Mouse (Mus musculus): Measurements from ENCODE around the gene Olfr495. TPM values are rescaled to one million over a fixed set of nuclear protein-coding genes. Genes with fewer than 3 reads are reported as not detected.

The Olfr495 gene
- total RNA-seq (2012; rRNA removed) (not detected in 2 replicates), total RNA-seq (2014; rRNA removed) (not detected in 2 replicates), polyA plus RNA-seq (2012; ENCODE audit: insufficient read length, low read depth) (not detected in 2 replicates)

DNA sequence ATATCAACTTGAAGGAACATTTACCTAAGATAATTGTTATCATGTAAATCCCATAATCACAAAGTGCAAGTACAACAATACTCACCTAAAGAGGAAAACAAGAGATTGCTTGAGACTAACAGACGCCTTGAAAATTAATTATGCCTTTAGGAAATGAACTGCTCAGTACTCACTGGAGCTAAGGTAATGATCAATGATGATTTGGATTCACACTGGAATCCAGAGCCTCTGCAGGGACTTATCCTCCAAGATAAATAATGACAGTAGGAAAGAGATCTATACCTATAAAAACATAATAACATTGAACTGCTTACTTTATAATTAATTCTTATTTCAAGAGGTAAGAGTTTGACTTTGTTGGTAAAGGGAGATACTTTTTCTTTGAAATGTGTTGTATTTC lies at the start of gene Olfr495:
Olfr495 (plus strand) TSS at position 301 of the 400 bp plus-strand sequence.
- TF ChIP-seq KAT2A (IDR thresholded peaks at IDR 0.05; ENCODE audit: insufficient replicate concordance, low read length): no peak
- TF ChIP-seq EP300 (IDR thresholded peaks at IDR 0.05; ENCODE audit: low read length): no peak
- no peak for TF ChIP-seq USF1 (IDR thresholded peaks at IDR 0.05; ENCODE audit: low read depth, low read length)
- TF ChIP-seq SMC3 (IDR thresholded peaks at IDR 0.05; ENCODE audit: low read depth, low read length): no peak
- TF ChIP-seq CTCF (conservative IDR thresholded peaks at IDR 0.05 in 1 of 2, IDR thresholded peaks at IDR 0.05 in 1 of 2; ENCODE audit: low read depth in 2 of 2, low read length in 2 of 2): no peak
- no peak for TF ChIP-seq PAX5 (IDR thresholded peaks at IDR 0.05; ENCODE audit: low read length)
- no peak for TF ChIP-seq CHD2 (IDR thresholded peaks at IDR 0.05; ENCODE audit: low read length)
- no peak for TF ChIP-seq NELFE (IDR thresholded peaks at IDR 0.05; ENCODE audit: low read depth, low read length)
- no peak for TF ChIP-seq MAFK (IDR thresholded peaks at IDR 0.05; ENCODE audit: insufficient replicate concordance, low read length)
- TF ChIP-seq ZMIZ1 (IDR thresholded peaks at IDR 0.05; ENCODE audit: low read depth, low read length): no peak
- no peak for TF ChIP-seq ELF1 (IDR thresholded peaks at IDR 0.05; ENCODE audit: low read depth, low read length)
- no peak for TF ChIP-seq TBP (conservative IDR thresholded peaks at IDR 0.05; ENCODE audit: low read depth, low read length)
- no peak for TF ChIP-seq IRF4 (IDR thresholded peaks at IDR 0.05; ENCODE audit: low read depth, low read length)
- no peak for TF ChIP-seq MYC (IDR thresholded peaks at IDR 0.05; ENCODE audit: low read depth, low read length)
- no peak for TF ChIP-seq MEF2A (IDR thresholded peaks at IDR 0.05; ENCODE audit: borderline replicate concordance, low read depth, low read length)
- TF ChIP-seq JUND (conservative IDR thresholded peaks at IDR 0.05; ENCODE audit: low read depth, low read length): no peak
- no peak for TF ChIP-seq ZC3H11A (IDR thresholded peaks at IDR 0.05; ENCODE audit: low read depth, low read length)
- no peak for DNase-seq (ENCODE audit: extremely low read depth)
- Histone ChIP-seq H3K4me3 (replicated peaks in 1 of 3; ENCODE audit: low read depth in 2 of 3, low read length in 2 of 3, poor library complexity in 1 of 3) (no peak within 1 kb of the TSS), H3K27me3 (replicated peaks) (no peaks in the 10 kb centered on the region), H3K4me1 (ENCODE audit: control insufficient read depth in 1 of 2, insufficient read depth in 2 of 2) (no peaks in the 10 kb centered on the region), H3K79me2 (replicated peaks; ENCODE audit: control insufficient read depth, extremely low read depth, insufficient read depth, poor library complexity, severe bottlenecking) (no peaks in the 10 kb centered on the region), H3K9me3 (replicated peaks; ENCODE audit: low read length) (peaks cover 5% of the 10 kb centered on the region), H3K9ac (ENCODE audit: insufficient read depth, low read depth) (no peak within 1 kb of the TSS), H3K27ac (ENCODE audit: insufficient read depth, low read depth) (no peak within 1 kb of the TSS), H3K4me2 (ENCODE audit: insufficient read depth, low read depth, poor library complexity, severe bottlenecking) (no peak within 1 kb of the TSS), H3K36me3 (replicated peaks in 1 of 2; ENCODE audit: control insufficient read depth in 1 of 2, insufficient read depth in 1 of 2, low read length in 1 of 2) (no peaks in the 10 kb centered on the region)
- dilution Hi-C loops (cut with MboI; ENCODE audit: extremely low pct_ligation_motif_present, extremely low pct_unique_long_range_greater_than_20kb, low sequenced_read_pairs): no loop called here
- in situ Hi-C loops (cut with MboI; ENCODE audit: low pct_ligation_motif_present, low pct_unique_long_range_greater_than_20kb, low sequenced_read_pairs): no loop called here

- no peak for TF ChIP-seq MAX (IDR thresholded peaks at IDR 0.05; ENCODE audit: low read length)
- no peak for TF ChIP-seq RAD21 (IDR thresholded peaks at IDR 0.05; ENCODE audit: low read depth, low read length)
- TF ChIP-seq MAZ (IDR thresholded peaks at IDR 0.05; ENCODE audit: low read depth, low read length): no peak
- TF ChIP-seq ZMIZ1 (IDR thresholded peaks at IDR 0.05; ENCODE audit: low read depth, low read length): no peak
- TF ChIP-seq TCF12 (IDR thresholded peaks at IDR 0.05; ENCODE audit: low read depth, low read length): no peak
- TF ChIP-seq TBP (conservative IDR thresholded peaks at IDR 0.05; ENCODE audit: low read depth, low read length): no peak
- no peak for TF ChIP-seq UBTF (IDR thresholded peaks at IDR 0.05; ENCODE audit: low read depth, low read length)
- Histone ChIP-seq H3K4me1 (ENCODE audit: control insufficient read depth in 1 of 2, insufficient read depth in 2 of 2) (no peaks in the 10 kb centered on the region), H3K79me2 (replicated peaks; ENCODE audit: control insufficient read depth, extremely low read depth, insufficient read depth, poor library complexity, severe bottlenecking) (no peaks in the 10 kb centered on the region), H3K36me3 (replicated peaks in 1 of 2; ENCODE audit: control insufficient read depth in 1 of 2, insufficient read depth in 1 of 2, low read length in 1 of 2) (no peaks in the 10 kb centered on the region), H3K9ac (ENCODE audit: insufficient read depth, low read depth) (no peak within 1 kb of the TSS), H3K4me2 (ENCODE audit: insufficient read depth, low read depth, poor library complexity, severe bottlenecking) (no peak within 1 kb of the TSS), H3K27ac (ENCODE audit: insufficient read depth, low read depth) (no peak within 1 kb of the TSS), H3K9me3 (replicated peaks; ENCODE audit: low read length) (peaks cover under 1% of the 10 kb centered on the region), H3K4me3 (replicated peaks in 1 of 3; ENCODE audit: low read depth in 2 of 3, low read length in 2 of 3, poor library complexity in 1 of 3) (no peak within 1 kb of the TSS), H3K27me3 (replicated peaks) (no peaks in the 10 kb centered on the region)
- dilution Hi-C loops (cut with MboI; ENCODE audit: extremely low pct_ligation_motif_present, extremely low pct_unique_long_range_greater_than_20kb, low sequenced_read_pairs): no loop called here
- in situ Hi-C loops (cut with MboI; ENCODE audit: low pct_ligation_motif_present, low pct_unique_long_range_greater_than_20kb, low sequenced_read_pairs): no loop called here
- no peak for DNase-seq (ENCODE audit: extremely low read depth)
Observed at GRCm38 (mm10) chr7:108346879-108347278, 46.1 kb upstream of the Olfr495 start, which contains the start of gene Olfr493. Olfr493 (minus strand) TSS chr7:108346979.

All from CH12.LX (cell line).